Mouse (Mus musculus) CH12.LX (cell line): ENCODE data around the gene Pfkp.

Experiments used
- CHD1 ChIP-seq: IDR thresholded peaks from 2 replicates; pipeline ENCODE4 v1.6.1; 2012; ENCODE audit warnings: low read depth, low read length, improper control_type of control experiment, inconsistent platforms
- CTCF ChIP-seq, 2 experiments: IDR thresholded peaks in 1 of 2; conservative IDR thresholded peaks in 1 of 2; 2 replicates each; pipeline ENCODE4 v1.5.1; 2011 to 2012; ENCODE audit warnings: low read depth in 2 of 2, low read length in 2 of 2, improper control_type of control experiment in 1 of 2, inconsistent platforms in 1 of 2, mild to moderate bottlenecking in 1 of 2, moderate library complexity in 1 of 2
- E2F4 ChIP-seq: IDR thresholded peaks from 2 replicates; pipeline ENCODE4 v1.6.1; 2011; ENCODE audit warnings: low read depth, low read length, improper control_type of control experiment; ENCODE audit not compliant: insufficient replicate concordance
- EP300 ChIP-seq: IDR thresholded peaks from 2 replicates; pipeline ENCODE4 v1.6.1; 2011; ENCODE audit warnings: low read length, improper control_type of control experiment
- GABPA ChIP-seq: IDR thresholded peaks from 2 replicates; pipeline ENCODE4 v1.6.1; 2012; ENCODE audit warnings: low read depth, low read length, improper control_type of control experiment, inconsistent platforms; ENCODE audit not compliant: insufficient replicate concordance
- HCFC1 ChIP-seq: IDR thresholded peaks from 2 replicates; pipeline ENCODE4 v1.6.1; 2012; ENCODE audit warnings: low read depth, mild to moderate bottlenecking, inconsistent platforms, low read length, improper control_type of control experiment
- KAT2A ChIP-seq: IDR thresholded peaks from 2 replicates; pipeline ENCODE4 v1.6.1; 2012; ENCODE audit warnings: low read length, improper control_type of control experiment, inconsistent platforms; ENCODE audit not compliant: insufficient replicate concordance
- MAFK ChIP-seq: IDR thresholded peaks from 2 replicates; pipeline ENCODE4 v1.6.1; 2011; ENCODE audit warnings: low read length, improper control_type of control experiment; ENCODE audit not compliant: insufficient replicate concordance
- MAZ ChIP-seq: IDR thresholded peaks from 2 replicates; pipeline ENCODE4 v1.6.1; 2012; ENCODE audit warnings: low read depth, mild to moderate bottlenecking, inconsistent platforms, low read length, improper control_type of control experiment, moderate library complexity
- RAD21 ChIP-seq: IDR thresholded peaks from 2 replicates; pipeline ENCODE4 v1.6.1; 2011; ENCODE audit warnings: low read depth, mild to moderate bottlenecking, low read length, improper control_type of control experiment, moderate library complexity
- TBP ChIP-seq: conservative IDR thresholded peaks from 2 replicates; pipeline ENCODE4 v1.6.1; 2011; ENCODE audit warnings: low read depth, low read length, improper control_type of control experiment
- TCF12 ChIP-seq: IDR thresholded peaks from 2 replicates; pipeline ENCODE4 v1.6.1; 2014; ENCODE audit warnings: low read depth, mild to moderate bottlenecking, inconsistent platforms, low read length, improper control_type of control experiment
- USF1 ChIP-seq: IDR thresholded peaks from 2 replicates; pipeline ENCODE4 v1.6.1; 2014; ENCODE audit warnings: low read depth, mild to moderate bottlenecking, inconsistent platforms, low read length, improper control_type of control experiment
- ZC3H11A ChIP-seq: IDR thresholded peaks from 2 replicates; pipeline ENCODE4 v1.6.1; 2012; ENCODE audit warnings: low read depth, mild to moderate bottlenecking, inconsistent platforms, low read length, improper control_type of control experiment

DNA sequence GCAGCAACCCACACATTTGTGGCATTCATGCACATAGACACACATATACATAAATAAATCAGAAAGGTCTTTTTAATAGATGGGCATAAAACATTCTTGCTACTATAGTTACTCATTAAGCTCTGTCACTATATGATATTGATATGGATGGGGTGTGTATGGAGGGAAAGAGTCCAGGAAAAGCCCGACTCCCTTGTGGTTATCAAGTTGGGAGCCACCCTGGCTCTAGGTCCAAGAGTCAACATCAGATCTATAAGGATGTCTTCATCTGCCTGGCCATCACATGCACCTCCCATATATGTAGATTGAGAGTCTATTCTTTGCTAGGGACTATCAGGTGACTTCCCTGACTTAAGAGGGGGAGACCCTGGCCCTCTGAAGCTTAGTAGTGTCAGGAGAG lies 7.1 kb downstream of the Pfkp start:
- TF ChIP-seq CTCF (conservative IDR thresholded peaks at IDR 0.05 in 1 of 2, IDR thresholded peaks at IDR 0.05 in 1 of 2; ENCODE audit: low read depth in 2 of 2, low read length in 2 of 2) = no peak
- TF ChIP-seq TBP = no peak
- TF ChIP-seq E2F4 = no peak
- TF ChIP-seq RAD21 = no peak
- no peak for TF ChIP-seq TCF12
- TF ChIP-seq MAFK = no peak
- no peak for TF ChIP-seq ZC3H11A
- no peak for TF ChIP-seq GABPA
- no peak for TF ChIP-seq USF1
- no peak for TF ChIP-seq EP300
- no peak for TF ChIP-seq CHD1
- TF ChIP-seq MAZ = no peak
- TF ChIP-seq KAT2A = no peak
- TF ChIP-seq HCFC1 = no peak
